Mouse (Mus musculus) stomach, postnatal 0 days (tissue): ENCODE measurements around the gene Guk1.

ENCODE experiments used
- CTCF ChIP-seq: IDR thresholded peaks from 2 replicates; pipeline ENCODE4 v1.5.1; 2016; ENCODE audit warnings: antibody characterized with exemption, low read depth, mild to moderate bottlenecking, moderate library complexity
- EP300 ChIP-seq: optimal IDR thresholded peaks from 2 replicates; pipeline ENCODE3; 2016; ENCODE audit warnings: antibody characterized with exemption

GRCm38 (mm10) chr11:59141772-59142370 lies 50.1 kb downstream of the Guk1 start:
- no peak for TF ChIP-seq CTCF
- TF ChIP-seq EP300: no peak
